Mouse (Mus musculus) bone marrow macrophage, adult 2 months (primary cell): Measurements from ENCODE around the gene Ciita.

Source experiments
- CTCF ChIP-seq: IDR thresholded peaks from 2 replicates; pipeline ENCODE4 v1.5.1; 2012; ENCODE audit warnings: low read depth, mild to moderate bottlenecking, low read length, moderate library complexity
- POLR2A ChIP-seq: IDR thresholded peaks from 2 replicates; pipeline ENCODE4 v1.6.1; 2012; ENCODE audit warnings: mild to moderate bottlenecking, low read depth, low read length, borderline replicate concordance

- TF ChIP-seq CTCF (no peak), POLR2A (no peak)
These were observed 18.3 kb downstream of the Ciita start for GRCm38 (mm10) chr16:10498096-10498602.
